Mouse (Mus musculus): ENCODE measurements around the gene Rarb.

- TF ChIP-seq CTCF (IDR thresholded peaks at IDR 0.05; ENCODE audit: borderline replicate concordance, extremely low read depth, insufficient read depth, insufficient read length): no peak
- no peak for TF ChIP-seq POLR2A (IDR thresholded peaks at IDR 0.05; ENCODE audit: borderline replicate concordance, extremely low read depth, insufficient read depth, insufficient read length, poor library complexity, severe bottlenecking)
Observed at GRCm38 (mm10) chr14:16478606-16479323, 340.2 kb downstream of the Rarb start.

All from brain, embryonic 14.5 days (tissue).